Mouse (Mus musculus) spleen, postnatal 36 days (tissue): ENCODE results near the gene Megf8.
"Not testable (repeated sequence)": the region's sequence is repeated elsewhere in the genome, so short reads cannot be mapped to it uniquely, and the experiment has no call there.

Experiments
- DNase-seq, 2 experiments: peaks; one replicate each; pipeline ENCODE4 v3.0.0; 2022; ENCODE audit warnings: low spot score in 2 of 2, mixed read lengths in 1 of 2

Gene Megf8

GRCm38 (mm10) chr7:25381284-25381680 lies 64.3 kb downstream of the Megf8 start:
- no peak for DNase-seq

- DNase-seq = no peak
Observed at GRCm38 (mm10) chr7:25382541-25382940, 65.6 kb downstream of the Megf8 start.

DNA sequence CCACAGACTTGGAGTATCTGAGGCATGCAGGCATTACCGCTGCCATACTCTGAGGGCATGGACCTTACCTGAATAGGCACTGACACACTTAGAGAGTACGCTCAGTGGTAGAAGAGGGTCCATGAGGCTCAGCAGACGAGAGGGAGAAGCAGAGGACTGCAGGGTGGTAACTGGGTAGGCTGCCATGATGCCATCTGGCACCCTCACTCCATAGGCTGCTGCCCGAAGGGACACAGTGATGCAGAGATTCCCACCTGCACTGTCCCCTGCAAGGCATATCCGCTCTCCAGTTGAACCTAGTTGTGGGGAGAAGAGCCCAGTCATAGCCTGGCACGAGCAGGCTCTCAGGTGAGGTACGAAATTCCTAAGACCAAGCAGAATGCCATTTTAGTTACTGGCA lies 66.4 kb downstream of the Megf8 start:
- no peak for DNase-seq

GRCm38 (mm10) chr7:25383891-25384290 lies 66.9 kb downstream of the Megf8 start:
- DNase-seq = no peak

GRCm38 (mm10) chr7:25384318-25384717 lies 67.4 kb downstream of the Megf8 start:
- no peak for DNase-seq

DNA sequence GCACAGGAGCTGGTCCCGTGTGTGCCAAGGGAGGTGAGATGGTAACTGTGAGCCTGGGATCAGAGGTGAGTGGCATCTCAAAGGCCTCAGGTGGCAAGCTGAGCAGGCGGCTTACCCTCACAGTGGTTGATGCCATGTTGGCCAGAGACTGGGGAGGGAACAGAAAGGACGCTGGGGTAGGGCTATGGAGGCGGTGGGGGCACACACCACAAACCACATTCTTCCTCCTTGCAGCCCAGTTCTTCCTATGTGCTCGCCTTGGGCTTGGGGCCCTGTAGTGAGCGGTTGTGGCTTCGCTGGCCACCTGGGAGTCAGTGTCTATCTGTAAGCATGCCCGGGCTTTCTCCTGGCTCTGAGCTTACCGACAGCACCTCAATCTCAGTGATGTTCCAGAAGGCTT lies 67.9 kb downstream of the Megf8 start:
- DNase-seq = peak; percentile 53 to 57

- no peak for DNase-seq
Observed at GRCm38 (mm10) chr7:25385259-25385658, 68.3 kb downstream of the Megf8 start.

- peak; percentile 72 to 75 for DNase-seq
Observed at GRCm38 (mm10) chr7:25385850-25386555, 69.0 kb downstream of the Megf8 start.

DNA sequence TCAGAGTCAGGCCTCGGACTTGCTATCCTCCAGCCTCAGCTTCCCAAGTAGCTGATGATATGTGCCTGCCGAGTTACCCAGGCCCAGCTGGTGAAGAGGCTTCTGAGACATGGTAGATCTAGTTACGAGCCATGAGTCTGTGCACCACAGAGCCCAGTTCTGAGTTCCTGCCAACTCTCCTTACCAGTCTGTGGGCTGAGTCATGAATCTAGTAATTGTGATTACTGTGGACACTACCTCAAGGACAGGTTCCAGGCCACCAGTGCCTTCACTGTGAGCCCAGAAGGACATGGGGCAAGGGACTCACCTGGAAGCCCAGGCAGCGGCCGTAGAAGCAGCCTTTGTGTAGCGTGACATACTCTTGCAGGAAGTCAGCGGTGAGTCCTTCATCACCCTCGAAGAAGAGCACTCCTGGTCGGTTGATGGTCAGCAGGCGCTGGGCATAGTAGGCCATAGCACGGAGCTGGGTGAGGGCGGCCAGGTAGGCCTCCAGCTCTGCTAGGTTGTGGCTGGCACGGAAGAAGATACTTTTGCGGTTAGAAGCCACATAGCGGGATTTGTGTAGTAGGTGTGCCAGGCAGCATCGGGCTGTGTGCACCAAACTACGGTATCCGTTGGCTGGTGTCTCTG lies 71.0 kb downstream of the Megf8 start:
- DNase-seq = no peak

DNA sequence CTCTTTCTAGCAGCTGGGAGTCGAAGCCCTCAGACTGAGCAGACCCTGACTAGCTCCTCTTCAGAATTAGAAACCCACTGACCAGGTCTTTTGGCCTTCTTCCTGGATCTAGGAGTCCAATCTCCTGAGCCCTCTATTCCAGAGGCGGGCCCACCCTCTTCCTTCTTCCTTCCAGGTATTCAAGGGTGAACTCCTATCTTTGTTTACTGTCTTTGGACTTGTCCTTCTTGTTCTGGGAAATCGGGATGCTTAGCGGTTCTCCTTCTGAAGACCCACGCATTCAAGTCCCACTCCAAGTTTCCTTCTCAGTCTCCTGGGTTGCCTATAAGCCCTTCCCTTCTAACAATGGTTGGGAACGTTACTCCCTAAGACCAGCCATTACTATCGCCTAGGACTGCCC lies 72.0 kb downstream of the Megf8 start:
- no peak for DNase-seq

- peak; percentile 53 to 60 for DNase-seq
Observed at GRCm38 (mm10) chr7:25390054-25390770, 73.2 kb downstream of the Megf8 start.

- no peak for DNase-seq
Observed at GRCm38 (mm10) chr7:25390986-25391385, 74.0 kb downstream of the Megf8 start.

DNA sequence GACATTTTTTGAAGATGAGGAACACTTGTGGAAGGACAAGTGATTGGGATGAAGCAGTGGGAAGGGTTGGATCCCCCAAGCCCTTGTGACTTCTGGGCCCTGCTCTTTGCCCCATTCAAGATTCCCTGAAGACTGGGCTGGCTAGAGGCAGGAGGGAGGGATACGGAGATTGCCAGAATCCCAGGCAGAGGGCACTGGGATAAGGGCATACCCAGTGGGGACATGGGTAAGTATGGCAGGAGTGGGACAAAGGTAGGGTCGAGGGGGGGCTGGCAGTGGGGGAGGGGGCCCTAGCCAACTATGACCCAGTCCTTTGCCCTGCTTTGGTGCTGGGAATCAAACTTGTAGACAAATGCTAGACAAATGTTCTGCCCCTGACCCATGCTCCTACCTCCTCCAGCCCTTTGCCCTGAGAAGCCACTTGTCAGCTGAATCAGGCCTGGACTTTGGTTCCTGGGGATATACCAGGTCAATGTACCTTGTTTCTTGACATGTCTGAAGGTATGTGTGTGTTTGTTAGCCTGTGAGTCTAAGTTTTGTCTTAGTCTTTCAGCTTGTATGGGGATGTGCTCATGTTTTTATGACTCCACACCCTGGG lies 75.0 kb downstream of the Megf8 start:
- no peak for DNase-seq

GRCm38 (mm10) chr7:25392851-25393250 lies 75.9 kb downstream of the Megf8 start:
- DNase-seq = no peak

- DNase-seq = no peak
Observed at GRCm38 (mm10) chr7:25393451-25394210, 76.7 kb downstream of the Megf8 start.

DNA sequence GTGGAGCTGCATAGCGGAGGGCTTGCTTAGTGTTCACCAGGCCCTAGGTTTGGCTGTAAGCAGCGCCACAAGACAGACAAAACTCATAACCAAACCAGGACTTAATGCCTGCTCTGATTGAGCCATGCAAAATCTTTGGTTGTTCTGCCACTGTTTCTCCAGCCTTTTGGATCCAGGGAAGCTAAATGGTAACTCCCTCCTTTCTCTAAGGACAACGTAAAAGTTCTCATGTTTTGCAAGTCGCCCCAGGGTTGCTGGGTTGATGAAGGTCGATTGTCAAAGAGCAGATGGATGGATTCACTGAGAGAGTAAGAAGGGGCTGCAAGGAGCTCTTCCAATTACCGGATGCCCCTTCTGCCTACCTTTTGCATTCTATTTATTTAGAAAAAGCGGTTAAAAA lies 77.8 kb downstream of the Megf8 start:
- no peak for DNase-seq

DNA sequence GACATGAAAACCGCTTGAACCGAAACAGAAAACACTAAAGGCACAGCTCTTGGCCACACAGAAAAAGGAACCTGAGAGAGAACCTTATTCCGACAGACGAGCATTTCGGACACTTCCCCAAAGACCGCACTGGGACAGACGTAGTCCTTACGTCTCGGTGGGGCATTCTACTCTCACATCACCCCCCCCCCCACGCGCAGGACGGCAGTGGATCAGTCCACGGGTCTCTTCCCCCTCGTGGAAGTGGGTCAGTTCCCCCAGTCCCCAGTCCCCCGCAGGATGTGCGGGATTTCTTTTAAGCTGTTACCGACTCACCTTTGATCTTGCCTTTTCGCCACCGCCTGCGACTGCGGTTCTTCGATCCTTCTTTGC lies 78.2 kb downstream of the Megf8 start:
- DNase-seq = peak; percentile 51 to 56

DNA sequence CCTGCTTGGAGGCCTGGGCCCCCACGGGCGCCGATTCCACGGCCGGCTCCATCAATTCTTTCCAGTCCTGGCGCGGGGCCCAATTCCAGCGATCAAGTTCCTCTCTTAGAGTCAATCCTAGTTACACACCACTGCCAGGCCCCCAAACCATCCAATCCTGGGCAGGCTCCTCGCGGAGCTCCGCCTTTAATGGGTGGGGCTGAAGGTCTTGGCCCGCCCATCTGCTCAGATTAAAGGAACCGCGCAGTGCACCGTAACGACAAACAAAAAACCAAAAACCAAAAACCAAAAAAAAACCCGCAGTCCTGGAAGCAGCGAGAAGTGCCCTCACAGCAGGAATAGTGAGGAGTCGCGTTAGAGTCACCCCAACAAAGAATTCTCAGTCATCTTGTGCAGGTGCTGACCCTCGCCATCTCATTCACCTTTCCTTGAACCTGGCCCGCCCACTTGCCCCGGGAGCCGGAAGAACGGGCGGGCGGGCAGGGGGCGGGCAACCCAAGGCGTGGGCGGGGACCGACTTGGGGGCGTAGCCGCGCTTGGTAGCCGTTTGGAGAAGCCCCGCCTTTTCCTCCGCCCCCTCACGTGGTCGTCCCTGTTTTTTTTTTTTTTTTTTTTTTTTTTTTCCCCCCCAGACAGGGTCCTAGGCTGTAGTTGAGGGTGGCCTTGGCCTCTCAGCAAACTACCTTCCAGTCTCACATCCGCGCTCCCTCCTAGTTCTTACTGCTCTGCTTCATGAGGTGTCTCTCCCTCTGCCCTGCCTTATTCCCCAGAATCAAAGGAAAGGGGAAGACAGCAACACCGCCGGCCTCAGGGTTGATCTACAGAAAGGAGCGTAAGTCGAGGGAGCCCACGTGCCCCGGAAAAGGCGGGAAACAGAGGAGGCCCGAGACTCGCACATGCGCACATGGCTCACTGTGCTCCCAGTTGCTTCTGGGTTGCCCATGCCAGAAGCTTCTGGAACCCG lies 78.9 kb downstream of the Megf8 start:
- peak; percentile 92 to 94 for DNase-seq

DNA sequence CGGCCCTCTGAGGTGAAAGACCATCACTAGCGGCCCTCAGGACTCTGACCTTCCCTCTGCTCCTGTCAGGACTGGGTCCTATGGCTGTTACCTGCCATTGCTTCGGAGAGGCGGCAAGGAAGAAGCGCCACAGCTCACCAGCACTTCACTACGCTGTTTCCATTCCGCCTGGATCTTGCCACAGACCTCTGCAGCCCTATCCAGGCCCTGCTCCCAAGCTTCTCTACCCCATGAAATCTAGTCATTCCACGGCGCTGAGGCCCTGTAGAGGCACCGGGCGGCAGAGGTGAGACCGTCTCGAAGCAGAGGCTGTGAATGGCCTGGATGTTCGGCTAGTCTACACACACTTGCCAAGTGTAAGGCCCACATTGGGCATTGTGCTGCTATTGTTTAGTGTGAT lies 79.7 kb downstream of the Megf8 start:
- DNase-seq = no peak

DNA sequence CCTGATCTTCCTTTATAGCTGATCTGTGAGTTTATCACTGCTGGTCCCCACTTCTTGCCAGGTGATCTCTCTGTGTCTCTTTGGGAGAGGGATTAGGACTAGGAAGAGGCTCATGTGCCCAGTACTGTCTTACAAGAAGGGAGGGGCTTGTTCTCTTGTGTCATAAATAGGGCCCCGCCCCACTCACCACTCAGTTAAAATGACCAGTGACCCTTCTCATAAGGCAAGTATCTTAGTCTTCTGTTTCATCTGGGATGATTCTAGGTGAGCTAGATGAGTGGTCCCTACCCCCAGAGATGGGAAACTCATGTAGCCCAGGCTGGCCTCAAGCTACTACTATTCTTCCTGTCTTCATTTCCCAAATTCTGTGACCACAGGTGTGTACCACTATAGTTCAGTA lies 81.6 kb downstream of the Megf8 start, which contains the start of gene Lipe:
Lipe (minus strand) TSS at position 101 of the 400 bp plus-strand sequence.
- no peak for DNase-seq

- not testable (repeated sequence) for DNase-seq
Observed at GRCm38 (mm10) chr7:25399028-25399427, 82.1 kb downstream of the Megf8 start.
